Mouse (Mus musculus) Patski (cell line): Measurements from ENCODE around the gene Myog. TPM values are rescaled to one million over a fixed set of nuclear protein-coding genes. Genes with fewer than 3 reads are reported as not detected.

ENCODE experiments used
- ATAC-seq: fragments of 100-300 bp; one replicate; pipeline ENCODE4 v1.8.0; 2021
- CTCF ChIA-PET: fragments of 350-600 bp; sonication (Branson Sonifier 250); formaldehyde crosslinking; loops from one replicate; lab custom pipeline; 2022; ENCODE audit warnings: inconsistent platforms; lab: Charles Lee
- POLR2A ChIA-PET: fragments of 350-600 bp; sonication (Branson Sonifier 250); formaldehyde crosslinking; loops from one replicate; lab custom pipeline; 2022; ENCODE audit warnings: antibody characterized with exemption, inconsistent platforms; lab: Charles Lee
- DNase-seq: peaks from one replicate; pipeline ENCODE4 v3.0.0-alpha.2; 2011; ENCODE audit warnings: low read depth, low spot score
- H3K27me3 ChIP-seq: fragments of 371-371 bp; one replicate; pipeline ENCODE4 v1.5.1; 2021
- CTCF ChIP-seq: fragments of 100-300 bp; IDR thresholded peaks from one replicate; pipeline ENCODE4 v1.5.1; 2021
- in situ Hi-C: fragments of 300-500 bp; cut with MboI; formaldehyde crosslinking; loops from 3 replicates; pipeline ENCODE4 v1.11.1; 2018; ENCODE audit warnings: low pct_unique_long_range_greater_than_20kb, mixed read lengths
- polyA plus RNA-seq: library from polyadenylated mRNA; unstranded; gene quantifications from one replicate; pipeline ENCODE4 v1.2.3, GENCODE M21; 2021

Myog gene
- polyA plus RNA-seq, 1 experiment from 2014 or later, result not detected

DNA sequence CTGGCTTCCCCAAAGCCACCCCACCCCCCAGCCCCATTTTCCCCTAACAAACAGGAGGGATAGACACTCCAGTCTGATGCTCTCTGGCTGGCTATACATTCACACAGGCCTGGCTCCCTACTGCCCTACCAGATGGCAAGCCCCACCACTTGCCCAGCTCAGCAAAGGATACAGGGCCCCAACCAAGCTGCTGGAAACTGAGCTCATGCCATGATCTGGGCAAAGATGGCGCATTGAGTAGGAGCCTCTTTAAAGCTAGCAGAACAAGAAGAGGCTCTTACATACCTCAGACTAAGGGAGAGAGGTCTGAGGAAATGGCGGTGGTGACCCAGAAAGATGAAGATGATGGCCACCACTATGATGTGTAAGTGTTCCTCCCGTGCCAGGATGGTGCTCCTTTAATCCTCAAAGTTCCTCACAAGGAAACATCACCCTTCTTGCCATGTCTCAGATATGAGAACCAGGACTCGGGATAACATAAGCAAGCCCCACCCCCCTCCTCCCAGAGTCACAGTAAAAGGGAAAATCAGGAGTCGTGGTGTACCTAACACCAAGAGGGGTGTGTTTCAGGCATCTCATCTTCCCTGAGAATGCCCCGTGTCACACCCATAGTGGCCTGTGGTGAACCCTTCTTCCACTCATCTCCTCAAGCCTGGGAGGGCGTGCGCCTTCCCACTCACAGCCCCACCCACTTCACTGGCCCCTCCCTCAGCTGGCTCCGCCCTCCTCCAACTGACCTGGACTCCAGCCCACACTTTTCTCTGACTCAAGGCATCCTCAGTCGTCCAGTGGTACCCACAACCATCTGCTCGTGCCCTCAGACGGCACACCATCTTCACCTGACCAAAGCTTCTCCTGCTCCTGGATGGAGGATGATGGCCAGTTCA lies 46.4 kb downstream of the Myog start:
- in situ Hi-C loops, result no loop called here
- no peak for TF ChIP-seq CTCF
- ChIA-PET CTCF (no interaction called here), POLR2A (no interaction called here)
- H3K27me3 ChIP-seq, result no peaks in the 10 kb centered on the region
- ATAC-seq (no peak), DNase-seq (no peak)

DNA sequence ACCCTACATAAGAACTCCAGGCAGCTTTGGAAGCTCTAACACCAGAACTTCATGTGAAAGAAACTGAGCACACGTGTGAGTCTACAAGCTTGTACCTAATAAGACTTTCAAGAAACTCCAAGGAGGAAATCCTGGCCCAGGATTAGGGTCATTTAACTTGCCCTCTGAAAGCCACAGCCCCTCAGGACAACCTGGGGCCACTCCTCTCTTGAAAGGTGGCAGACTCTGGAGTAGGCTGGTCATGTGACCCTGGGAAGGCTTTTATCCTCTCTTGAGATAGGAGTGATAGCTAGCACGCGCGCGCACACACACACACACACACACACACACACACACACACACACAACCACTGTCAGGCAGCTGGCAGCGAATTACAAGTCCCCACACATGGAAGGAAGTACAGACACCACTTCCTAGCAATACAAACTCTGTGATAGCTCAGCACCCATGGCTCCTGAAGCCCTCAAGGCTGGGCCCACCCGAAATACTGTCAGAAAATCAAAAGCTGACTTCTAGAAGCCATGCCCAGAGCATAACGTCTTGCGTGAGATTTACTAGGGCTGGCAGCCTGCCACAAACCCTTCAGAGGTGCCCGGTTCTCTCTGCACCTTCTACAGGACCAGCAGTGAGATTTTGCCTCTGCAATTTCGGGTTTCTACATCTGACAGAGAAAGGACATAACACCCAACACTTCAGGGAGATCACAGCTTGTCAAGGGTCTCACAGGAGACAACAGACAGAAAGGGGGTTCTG lies 47.3 kb downstream of the Myog start:
- CTCF ChIA-PET, result interaction anchor here (0.7 kb wide), 1 partner anchor 166 kb away, joined by 3 read pairs; no protein-coding TSS in a partner anchor
- no peak for DNase-seq
- TF ChIP-seq CTCF, result no peak
- ATAC-seq, result no peak
- POLR2A ChIA-PET, result no interaction called here
- H3K27me3 ChIP-seq, result no peaks in the 10 kb centered on the region
- in situ Hi-C loops, result no loop called here

DNA sequence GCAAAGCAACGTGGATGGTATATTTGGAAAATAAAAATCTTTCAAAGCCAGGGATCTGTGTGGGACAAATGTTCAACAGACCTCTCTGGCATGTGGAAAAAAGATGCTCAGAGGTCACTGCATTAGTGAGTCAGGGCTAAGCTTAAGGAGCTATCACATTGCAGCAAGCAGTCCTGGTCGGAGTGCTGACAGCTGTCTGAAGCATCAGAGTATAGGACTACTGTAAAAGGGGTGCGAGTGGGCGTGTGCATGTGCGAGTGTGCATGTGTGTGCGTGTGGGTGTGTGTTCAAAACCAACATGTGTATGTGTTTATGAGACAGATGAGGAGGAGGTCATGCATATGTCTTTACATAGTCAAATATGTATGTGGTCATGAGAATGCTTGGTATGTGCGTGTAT lies 49.4 kb downstream of the Myog start:
- CTCF ChIA-PET, result no interaction called here
- in situ Hi-C loops, result no loop called here
- no peak for DNase-seq
- POLR2A ChIA-PET, result no interaction called here
- H3K27me3 ChIP-seq, result no peaks in the 10 kb centered on the region
- TF ChIP-seq CTCF, result no peak
- ATAC-seq, result no peak

DNA sequence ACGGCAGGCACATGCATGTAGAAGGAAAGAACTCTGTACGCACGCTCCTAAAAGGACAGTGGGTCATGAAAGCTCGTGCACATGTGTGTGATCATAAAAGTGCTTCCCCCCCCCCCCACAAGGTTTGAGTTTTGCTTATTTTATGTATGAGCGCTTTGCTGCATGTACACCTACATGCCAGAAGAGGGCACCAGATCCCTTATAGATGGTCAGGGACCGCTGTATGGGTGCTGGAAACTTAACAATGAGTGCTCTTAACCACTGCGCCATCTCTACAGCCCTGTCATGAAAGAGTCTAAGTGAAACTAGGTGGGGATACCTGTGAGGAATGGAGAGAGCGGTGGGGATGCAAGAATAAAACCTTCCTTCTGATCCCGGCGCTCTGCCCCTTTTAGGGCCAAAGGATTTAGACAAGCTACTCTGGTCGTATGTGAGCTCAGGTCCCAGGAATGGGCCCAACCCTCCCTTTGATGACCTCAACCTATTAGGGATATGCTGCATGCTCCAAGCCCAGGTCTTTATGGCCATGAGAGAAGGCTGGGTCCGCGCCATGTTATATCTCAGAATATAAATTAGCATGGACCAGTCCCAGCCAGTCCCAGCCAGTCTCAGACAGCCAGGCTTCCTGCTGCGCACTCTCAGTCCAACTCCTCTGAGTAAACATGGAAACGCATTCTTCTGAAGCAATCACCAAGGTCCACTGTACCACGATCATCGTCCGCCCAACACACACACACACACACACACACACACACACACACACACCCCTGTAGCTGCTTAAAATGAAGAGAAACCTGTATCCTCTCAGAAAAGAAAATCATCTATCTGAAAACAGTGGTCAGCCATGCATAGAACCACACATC lies 50.2 kb downstream of the Myog start:
- no peak for TF ChIP-seq CTCF
- in situ Hi-C loops, result no loop called here
- ChIA-PET CTCF (interaction anchor here (0.9 kb wide), 1 partner anchor 12 kb away, joined by 3 read pairs; no protein-coding TSS in a partner anchor), POLR2A (interaction anchor here (0.7 kb wide), 1 partner anchor 14 kb away, joined by 3 read pairs; no protein-coding TSS in a partner anchor)
- ATAC-seq (no peak), DNase-seq (no peak)
- H3K27me3 ChIP-seq, result no peaks in the 10 kb centered on the region

DNA sequence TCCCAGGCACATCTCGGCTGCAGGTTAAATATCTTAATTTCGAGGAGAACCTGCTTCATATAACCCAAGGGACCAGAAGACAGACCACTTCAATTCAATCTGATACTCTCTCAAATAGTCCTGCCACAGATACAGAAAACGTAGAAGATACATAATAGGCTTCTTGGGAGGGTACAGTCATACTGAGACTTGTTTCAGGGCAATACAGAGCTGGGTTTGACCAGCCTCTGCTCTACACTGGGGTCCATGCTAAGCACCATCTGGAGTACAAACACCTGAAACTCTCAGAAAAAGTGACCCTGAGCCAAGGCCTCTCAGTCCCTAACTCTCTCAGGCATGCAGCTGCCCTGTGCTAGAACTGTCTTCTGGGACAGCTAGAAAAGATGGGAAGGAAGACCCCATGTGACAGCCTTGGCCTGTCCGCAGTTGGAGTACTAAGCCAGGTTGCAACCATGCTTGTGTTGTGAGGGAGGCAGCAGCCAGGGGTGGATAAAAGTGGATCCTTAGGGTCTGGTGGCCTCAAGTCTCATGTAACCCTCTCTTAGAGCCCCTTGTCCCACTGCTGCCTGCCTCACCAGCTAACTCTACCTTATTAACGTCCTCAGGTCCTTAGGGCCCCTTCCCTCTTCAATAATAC lies 52.0 kb downstream of the Myog start:
- POLR2A ChIA-PET, result no interaction called here
- CTCF ChIA-PET, result interaction anchor here (1.5 kb wide), 1 partner anchor 9 kb away, joined by 3 read pairs; no protein-coding TSS in a partner anchor
- no peaks in the 10 kb centered on the region for H3K27me3 ChIP-seq
- ATAC-seq, result no peak
- no peak for TF ChIP-seq CTCF
- DNase-seq, result no peak
- in situ Hi-C loops, result no loop called here

Other genes with a start within 250 kb of the Myog start
- gene Btg2, start 210.9 kb upstream of the Myog start, polyA plus RNA-seq, result 90.2 TPM
- gene Chit1, start 178.7 kb upstream of the Myog start, polyA plus RNA-seq, result not detected
- 1.6 TPM for gene Chil1, start 107.8 kb upstream of the Myog start, polyA plus RNA-seq
- gene Mybph, start 96.5 kb upstream of the Myog start, polyA plus RNA-seq, result not detected
- 2.4 TPM for gene Adora1, start 54.6 kb upstream of the Myog start, polyA plus RNA-seq
- gene Ppfia4, start 42.9 kb downstream of the Myog start, polyA plus RNA-seq, result 0.30 TPM
- 67.9 TPM for gene Tmem183a, start 72.0 kb downstream of the Myog start, polyA plus RNA-seq
- not detected for gene 4933406M09Rik, start 96.0 kb downstream of the Myog start, polyA plus RNA-seq
- gene Cyb5r1, start 115.6 kb downstream of the Myog start, polyA plus RNA-seq, result 104 TPM
- gene Adipor1, start 125.4 kb downstream of the Myog start, polyA plus RNA-seq, result 144 TPM
- 18.6 TPM for gene Klhl12, start 165.5 kb downstream of the Myog start, polyA plus RNA-seq
- 24.6 TPM for gene Rabif, start 204.7 kb downstream of the Myog start, polyA plus RNA-seq